Mouse (Mus musculus): ENCODE data around the gene Dolpp1.
A peak's percentile ranks its signal among the peaks of the same experiment; 100 is the strongest.

The Dolpp1 gene

DNA sequence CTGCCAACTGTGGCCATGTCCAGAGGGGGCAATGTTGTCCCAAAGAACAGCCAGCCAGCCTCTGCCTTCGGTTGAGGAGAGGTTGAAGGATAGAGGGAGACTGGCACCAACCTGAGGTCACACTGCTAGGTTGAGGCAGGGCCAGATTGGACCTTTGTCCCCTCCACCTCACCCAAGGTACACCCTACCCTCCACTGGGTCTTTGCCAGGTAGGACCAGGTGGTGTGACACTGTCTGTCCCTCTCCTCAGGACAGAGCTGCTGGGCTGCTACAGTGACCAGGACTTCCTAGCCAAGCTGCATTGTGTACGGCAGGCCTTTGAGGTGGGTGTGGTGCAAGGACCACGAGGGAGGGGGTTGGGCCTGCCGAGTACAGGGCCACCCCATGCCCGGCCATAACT lies 14.3 kb upstream of the Dolpp1 start:
- no peak for DNase-seq (ENCODE audit: low spot score in 2 of 2)

DNA sequence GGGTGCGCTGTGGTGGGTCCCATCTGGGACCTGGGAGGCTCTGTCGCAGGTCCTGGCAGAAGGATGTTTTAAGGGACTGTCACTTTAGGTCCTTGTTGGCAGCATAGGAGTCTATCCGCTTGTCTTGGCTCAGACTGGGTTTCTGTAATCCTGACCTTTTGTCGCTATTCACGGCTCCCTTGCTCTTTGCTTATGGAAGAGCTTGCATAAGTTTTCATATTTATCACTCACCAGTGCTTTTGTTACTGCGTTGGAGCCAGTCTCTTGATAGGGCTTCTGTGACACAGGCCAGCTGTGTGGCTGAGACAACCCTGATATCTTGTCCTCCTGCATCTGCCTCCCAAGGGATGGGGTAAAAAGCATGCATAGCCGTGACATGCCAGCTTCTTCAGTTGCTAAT lies 12.7 kb upstream of the Dolpp1 start:
- no peak for DNase-seq (ENCODE audit: low spot score in 2 of 2)

DNA sequence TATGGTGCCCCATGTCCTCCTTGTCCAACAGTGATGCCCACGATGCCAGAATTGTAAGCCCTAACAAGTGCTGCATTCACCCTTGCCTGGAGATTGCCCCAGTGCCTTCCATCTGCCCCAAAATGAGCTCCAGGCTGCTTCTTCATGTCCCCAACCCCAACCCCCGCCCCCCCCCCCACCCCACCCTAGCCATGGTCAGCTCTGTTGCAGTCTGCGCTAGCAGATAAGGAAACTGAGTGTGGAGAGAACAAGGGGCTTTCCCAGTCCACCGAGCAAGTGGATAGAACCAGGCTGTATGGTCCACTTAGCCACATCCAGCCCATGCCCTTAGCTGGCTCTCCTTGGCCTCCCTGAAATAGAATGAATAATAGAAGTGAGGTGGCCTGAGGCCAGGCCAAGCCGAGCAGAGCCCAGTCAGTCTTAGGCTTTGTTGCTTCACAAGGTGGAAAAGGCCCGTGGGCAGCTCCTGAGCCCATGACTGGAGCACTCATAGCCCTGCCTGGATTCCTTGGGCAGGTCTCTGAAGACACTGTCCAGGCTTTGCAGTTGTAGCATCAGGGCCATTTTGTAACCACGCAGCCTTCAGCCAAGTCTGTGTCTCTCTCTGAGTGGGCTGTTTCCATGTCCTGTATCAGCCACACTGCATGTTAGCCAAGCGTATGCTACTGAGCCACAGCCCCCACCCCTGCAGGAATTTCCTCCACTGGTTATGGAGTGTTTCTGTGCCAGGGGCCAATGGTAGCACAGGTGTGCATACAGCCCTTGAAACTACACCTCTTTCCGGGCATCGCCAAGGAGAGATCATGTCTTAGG lies 11.3 kb upstream of the Dolpp1 start:
- DNase-seq (ENCODE audit: low spot score in 2 of 2), result no peak

DNA sequence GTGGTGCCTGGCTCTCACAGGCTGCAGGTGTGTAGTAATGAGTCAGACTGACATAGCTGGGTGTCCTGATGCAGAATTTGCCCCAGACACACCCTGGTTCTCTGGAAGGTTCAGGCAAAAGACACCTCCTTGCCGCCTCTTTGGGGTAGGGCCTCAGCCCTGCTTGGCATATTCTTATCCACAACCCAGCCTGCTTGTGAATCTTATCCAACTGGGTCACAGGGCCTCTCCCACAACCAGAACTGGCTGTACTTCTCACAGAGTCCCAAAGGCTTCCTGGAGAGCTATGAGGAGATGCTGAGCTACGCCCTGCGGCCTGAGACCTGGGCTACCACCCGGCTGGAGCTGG lies 10.7 kb upstream of the Dolpp1 start:
- no peak for DNase-seq (ENCODE audit: low spot score in 2 of 2)

DNA sequence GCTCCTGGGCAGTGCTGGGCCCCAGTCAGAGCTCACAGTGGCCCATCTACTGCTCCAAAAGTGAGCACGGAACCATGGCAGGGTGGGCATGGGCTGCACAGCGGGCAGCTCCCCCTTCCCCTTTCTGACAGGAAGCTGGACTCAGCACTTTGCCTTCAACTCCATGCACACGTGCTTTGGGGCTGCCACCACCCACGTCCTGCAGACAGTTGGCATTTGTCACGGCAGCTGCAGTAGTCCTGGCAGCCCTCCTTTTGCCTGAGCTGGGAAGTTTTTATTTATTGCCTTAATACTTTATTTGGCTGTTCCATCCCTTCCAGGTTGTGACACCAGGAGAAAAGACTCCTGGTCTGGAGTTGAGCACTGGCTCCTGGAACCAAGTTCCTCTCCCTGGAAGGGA lies 7.2 kb upstream of the Dolpp1 start:
- DNase-seq (ENCODE audit: low spot score in 2 of 2), result no peak

DNA sequence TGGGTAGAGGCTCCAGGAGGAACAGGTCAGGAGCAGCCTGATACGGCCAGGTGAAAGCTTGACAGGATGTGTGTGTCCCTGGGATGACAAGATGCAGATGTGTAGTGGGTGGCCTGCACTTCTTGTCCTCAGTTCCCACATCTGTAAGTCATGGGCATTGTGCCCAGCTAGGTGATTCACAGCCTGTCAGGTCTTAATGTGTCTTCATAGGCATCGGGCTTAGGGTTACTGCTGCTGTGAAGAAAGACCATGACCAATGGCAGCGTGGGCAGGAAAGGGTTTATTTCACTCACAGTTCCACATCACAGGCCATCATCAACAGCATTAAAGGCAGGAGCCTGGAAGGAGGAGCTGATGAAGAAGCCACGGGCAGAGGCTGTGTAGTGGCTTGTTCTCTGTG lies 6.5 kb upstream of the Dolpp1 start:
- DNase-seq (ENCODE audit: low spot score in 2 of 2), result no peak

DNA sequence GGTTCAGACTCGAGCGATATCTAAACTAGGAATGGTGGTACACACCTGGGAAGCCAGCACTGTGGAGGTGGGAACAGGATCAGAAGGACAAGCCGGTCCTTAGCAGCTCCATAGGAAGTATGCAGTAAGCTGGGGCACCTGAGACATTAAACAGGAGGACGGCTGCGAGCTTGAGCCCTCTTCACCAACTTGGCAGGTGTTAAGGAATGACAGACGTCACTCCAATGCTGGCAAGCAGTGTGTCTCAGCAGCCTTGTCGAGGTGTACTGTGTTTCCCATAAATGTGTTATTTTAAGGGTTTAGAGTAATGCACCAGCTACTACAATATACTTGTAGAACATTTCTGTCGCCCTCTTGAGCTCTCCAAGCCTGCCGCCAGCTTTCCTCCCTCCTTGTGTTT lies 5.1 kb upstream of the Dolpp1 start:
- no peak for DNase-seq (ENCODE audit: low spot score in 2 of 2)

DNA sequence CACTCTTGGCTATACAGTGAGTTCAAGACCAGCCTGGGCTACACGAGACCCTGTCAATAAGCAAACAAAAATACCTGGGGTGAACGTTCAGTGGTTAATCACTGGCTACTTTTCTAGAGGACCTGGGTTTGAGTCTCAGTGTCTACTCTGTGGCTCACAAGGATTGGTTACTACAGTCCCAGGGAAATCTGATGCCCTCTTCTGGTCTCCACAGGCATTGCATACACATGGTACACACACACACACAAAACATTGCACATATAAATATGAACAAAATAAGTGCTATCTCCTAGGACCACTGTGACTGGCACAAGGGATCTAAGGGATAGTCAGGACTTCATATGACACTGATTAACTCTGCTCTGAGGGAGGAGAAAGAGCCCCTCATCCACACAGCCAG lies 3.1 kb upstream of the Dolpp1 start:
- DNase-seq (ENCODE audit: low spot score in 2 of 2), result no peak

DNA sequence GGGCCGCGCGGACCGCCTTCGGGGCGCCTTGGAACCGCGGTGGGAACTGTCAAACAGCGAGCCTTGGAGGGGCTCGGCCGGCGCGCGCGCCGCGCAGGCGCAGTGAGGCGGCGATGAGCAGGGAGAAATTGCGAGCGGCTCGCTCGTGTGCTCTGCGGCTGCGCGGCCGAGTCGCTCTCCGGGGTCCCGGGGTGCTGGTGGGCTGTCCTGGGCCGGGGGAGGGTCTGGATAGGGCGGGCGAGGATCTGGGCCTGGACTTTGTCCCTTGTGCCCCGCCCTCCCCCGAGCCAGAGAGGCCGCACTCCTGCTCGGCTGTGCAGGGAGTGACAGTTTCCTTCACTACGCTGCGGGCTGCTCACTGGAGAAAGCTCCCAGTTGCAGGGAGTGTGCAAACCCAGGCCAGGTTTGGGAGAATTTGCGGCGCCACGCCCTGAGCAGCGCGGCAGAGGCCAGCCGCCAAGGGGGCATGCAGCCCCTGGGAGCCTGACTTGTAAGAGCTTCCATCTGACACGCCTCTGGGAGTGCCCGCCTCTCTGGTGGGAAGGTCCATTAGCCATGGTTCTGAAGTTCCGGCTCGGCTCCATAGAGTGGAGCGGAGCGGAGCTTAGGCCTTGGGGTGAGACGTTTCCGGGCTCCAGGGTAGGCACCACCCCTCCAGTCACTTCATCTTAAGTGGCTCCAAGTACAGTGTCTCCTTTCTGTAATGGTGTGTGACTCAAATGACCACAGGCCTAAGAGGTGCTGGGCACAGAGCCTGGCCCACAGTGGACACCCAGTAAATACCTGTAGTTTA lies 719 bp downstream of the Dolpp1 start:
- DNase-seq (ENCODE audit: low spot score in 2 of 2), result peak in 1 of 2 experiments; percentile 64

DNA sequence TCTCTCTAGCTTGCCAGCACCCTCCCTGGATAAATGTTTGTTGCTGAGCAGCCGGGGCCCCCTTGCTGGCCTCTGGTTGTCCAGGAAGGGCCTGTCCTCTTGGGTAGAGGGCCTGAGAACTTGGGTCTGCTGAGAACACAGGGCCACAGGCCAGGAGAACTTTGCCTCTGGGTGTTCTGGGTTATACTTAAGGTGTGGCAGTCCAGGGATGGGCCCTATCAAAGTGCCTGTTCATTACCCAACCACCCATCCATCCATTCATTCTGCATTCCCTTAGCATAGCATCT lies 1.3 kb downstream of the Dolpp1 start:
- no peak for DNase-seq (ENCODE audit: low spot score in 2 of 2)

DNA sequence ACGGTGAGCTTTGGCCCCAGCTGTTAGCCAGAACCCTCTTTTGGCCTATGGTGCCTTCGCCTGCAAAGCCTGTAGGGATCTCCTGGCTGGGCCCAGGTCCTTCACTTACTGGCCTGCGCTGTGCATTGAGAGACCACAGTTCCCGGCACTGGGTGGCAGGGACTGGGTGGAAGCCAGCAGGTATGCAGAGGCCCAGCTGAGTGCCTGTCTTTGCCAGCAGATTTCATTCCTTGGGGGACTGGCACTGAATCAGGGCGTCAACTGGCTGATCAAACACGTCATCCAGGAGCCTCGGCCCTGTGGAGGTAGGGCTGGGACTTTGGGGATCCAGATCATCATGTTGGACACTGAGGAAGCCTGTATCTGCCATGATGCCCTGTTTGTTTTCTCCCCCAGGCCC lies 3.7 kb downstream of the Dolpp1 start:
- no peak for DNase-seq (ENCODE audit: low spot score in 2 of 2)

DNA sequence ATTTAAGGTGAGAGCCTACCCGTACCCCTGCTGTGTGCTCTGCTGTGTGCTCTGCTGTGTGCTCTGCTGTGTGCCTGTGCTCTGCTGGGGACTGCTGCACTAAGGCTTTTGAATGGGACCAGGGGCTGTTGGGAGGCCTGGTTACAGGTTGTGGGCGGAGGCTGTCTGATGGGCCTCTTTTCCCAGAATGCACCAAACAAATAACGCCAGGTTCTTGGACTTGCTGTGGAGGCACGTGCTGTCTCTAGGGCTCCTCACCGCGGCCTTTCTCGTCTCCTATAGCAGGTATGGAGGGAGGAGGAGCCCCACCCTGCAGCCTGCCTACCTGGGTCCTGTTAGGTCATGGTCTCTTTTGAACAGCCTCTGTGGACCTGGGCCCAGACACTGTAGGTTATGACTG lies 4.2 kb downstream of the Dolpp1 start:
- DNase-seq (ENCODE audit: low spot score in 2 of 2), result no peak

DNA sequence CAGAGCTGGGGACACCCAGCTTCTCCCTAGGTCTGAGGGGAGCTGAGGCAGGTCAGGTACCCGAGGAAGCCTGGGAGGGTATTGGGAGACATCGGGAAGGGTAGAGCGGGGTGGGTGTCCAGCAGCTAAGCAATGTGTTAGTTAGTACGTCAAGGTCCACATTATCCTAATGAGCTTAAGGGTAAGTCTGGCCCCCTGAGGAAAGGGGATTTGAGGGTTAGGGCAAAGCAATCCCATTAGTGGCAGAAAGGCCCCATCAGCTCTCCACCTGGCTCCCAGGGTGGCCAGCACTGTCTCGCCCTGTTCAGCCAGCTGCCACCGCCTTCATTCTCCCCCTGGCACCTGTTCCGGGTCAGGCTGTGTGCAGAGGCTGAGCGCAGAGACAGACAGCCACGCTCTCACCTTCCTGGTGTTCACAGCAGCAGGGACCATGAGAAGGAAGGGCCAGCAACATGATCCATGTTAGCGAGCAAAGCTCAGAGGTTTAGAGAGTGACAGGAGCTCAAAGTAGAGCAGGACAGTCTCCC lies 6.0 kb downstream of the Dolpp1 start:
- DNase-seq (ENCODE audit: low spot score in 2 of 2), result no peak

DNA sequence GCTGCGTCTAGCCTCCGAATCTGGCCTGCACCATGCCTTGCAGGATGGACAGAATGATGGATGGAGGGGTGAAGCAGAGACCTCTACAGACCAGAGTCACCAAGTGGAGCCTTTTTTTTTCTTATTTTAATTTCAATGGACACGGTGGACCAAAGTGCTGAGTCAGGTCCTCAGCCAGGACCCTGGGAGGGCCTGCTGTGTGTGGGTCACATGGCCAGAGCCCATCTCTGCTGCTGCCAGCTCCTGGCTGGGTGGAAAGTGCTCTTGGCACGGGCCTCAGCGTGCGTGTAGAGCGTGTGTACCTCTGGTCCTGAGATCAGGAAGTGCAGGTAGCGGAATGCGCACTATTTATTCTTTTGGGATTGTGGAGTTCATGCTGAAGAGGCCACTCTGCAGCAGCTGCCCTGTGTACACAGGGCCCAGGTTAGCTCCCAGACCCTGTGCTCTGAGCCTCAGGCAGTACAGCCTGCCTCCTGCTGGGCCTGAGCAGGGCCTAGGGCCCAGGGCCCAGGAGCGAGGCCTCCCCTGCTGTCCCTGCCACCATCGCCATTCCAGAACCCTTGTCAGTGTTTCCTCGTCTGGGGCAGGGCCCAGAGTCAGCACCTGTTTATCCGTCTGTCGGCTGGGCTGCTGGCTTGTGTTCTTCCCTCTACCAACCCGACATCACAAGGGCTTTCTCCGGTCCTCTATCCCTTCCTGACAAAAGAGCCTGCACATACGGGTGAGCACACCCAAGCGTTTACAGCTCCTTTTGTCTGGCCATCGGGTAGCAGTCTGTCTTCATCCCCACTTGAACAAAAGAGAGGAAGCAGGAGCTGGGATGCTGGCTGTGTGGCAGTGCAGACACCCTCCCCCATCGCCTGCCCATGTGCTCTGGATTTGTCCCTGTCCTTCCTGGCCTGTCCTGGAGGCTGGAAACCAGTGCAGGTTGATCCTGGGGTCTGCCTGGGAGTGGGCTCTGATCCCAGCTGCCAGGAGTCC lies 7.4 kb downstream of the Dolpp1 start:
- no peak for DNase-seq (ENCODE audit: low spot score in 2 of 2)

DNA sequence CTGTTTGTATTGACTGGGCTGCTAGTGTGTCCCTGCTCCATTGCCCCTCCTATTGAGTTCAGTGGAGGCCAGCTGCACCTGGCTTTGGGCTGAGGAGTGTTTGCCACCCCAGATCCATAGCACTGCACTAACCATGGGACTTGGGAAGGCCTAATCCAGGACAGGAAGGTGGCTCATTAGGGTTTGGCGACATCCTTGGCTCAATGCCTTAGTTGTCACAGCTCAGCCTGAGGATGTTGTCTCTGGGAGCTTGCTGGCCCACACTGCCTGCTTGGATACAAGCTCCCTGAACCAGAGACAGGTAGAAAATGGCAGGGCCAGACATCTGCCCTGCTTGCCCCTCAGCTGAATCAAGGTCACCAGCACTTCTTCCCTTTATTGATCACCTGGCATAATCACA lies 9.5 kb downstream of the Dolpp1 start:
- DNase-seq (ENCODE audit: low spot score in 2 of 2), result no peak

DNA sequence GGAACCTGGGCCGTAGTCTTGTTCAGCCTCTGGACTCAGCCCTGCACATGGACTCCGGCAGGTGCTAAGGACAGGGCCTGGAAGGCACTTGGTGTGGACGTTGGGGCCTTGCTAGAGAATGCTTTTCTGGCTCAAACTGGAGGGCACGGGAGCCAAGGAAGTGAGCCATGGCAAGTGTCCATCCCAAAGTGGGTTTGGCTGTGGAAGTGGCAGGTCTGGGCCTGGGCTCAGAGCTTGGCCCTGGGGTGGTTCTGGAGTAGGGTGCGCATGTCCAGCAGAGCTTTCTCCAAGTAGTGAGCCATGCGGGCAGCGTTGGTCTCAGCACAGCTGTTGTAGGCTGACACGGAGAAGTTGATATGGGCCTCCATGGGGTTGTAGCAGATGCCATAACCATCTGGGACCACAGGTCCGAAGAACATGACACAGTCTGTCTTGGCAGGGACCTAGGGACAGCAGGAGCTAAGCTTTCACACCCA lies 10.3 kb downstream of the Dolpp1 start:
- DNase-seq (ENCODE audit: low spot score in 2 of 2), result no peak

DNA sequence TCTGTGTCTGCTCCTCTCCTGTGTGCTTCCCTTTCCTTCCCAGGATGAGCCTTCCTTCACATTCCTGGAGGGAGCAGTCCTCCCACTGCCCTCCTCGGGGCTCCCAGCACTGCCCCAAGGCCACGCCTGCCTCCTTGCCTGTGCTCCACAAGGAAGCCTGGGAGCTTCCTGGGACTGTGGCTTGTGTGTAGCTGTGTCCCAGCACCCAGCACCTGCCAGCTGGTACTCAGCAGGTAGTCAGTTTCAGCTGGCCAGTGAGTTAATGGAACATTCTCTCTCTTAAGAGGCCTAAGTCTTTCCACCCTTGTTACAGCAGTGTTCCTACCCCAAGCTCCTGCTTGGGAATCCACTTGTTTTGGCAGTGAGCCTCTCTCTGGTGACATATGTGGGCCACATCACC lies 10.8 kb downstream of the Dolpp1 start:
- no peak for DNase-seq (ENCODE audit: low spot score in 2 of 2)

DNA sequence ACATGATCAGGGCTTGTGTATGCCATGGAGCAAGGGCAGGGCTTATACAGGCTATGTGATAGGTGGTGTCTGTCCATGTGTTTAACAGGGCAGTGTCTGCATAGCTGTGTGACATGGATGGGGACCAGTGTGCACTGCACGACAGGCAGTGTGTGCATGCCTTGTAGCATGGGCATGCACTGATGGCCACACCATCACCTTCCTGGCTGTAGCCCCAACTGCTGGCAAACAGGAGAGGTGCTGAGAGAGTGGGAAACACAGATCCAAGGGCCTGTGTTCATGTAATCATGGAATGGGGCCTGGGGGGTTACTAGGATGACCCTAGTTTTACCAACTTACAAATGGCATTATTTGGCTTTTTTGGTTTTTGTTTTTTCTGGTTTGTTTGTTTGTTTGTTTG lies 11.8 kb downstream of the Dolpp1 start:
- no peak for DNase-seq (ENCODE audit: low spot score in 2 of 2)

DNA sequence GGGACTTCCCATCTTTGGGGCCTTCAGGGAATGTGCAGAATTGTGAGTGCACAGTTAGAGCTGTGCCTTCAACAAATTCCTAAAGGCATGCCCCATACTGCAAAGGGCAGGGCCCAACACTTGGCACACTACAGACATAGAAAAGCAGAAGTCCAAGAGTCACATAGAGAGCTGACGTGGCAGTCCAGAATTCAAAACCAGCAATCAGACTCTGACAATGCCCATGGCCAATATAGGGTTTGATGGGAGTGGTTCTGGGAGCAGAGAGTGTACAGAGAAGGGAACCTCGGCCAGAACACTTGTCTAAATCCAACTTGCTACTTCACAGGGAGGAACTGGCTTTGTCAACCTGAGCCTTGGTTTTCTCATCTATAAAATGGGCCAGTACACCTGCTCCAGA lies 15.2 kb downstream of the Dolpp1 start:
- DNase-seq (ENCODE audit: low spot score in 2 of 2), result no peak

DNA sequence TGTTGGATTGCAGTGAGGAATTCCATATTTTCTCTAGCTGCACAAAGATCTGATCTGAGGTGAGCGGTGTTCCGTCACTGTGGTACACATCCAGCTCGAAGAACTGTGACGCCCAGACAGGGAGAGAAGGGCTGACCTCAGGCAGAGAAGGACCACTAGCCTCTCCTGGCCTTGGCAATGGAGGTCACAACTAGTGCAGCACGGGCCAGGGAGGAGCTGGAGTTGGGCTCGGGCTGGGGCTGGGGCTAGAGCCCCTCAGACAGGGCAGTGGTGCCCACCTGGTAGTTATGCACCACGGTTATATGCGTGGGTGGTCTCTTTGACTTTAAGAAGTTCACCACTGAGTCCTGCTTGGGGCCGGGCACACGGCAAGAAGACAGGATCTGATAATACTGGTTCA lies 15.7 kb downstream of the Dolpp1 start:
- no peak for DNase-seq (ENCODE audit: low spot score in 2 of 2)

DNA sequence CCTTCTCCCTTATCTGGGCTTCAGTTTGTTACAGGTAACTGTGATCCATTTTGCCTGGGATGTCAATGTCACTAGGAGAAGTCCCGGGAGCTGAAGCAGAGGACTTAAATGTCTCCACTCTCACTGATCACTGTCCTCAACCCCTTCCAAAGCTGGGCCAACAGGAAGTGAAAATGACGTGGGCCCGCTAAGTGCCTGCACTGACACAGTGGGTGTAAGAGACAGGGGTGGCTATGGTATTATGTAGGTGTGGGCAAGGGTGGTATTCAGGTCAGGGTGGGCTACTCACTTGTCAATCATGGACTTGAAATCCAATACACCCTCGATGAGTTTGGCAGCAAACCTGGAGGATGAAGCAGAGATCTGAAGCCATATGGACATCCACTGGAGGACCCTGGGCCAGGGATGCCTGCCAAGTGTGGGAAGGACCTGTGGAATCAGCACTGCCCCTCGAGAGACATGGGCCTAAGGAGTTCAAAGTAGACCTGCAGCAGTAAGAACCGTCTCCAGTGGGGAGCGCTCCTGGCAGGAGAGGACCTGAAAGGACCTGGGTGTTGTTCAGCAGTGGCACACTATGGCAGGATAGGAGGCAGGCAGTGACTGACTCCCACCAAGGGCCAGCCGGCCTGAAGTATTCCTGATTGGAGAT lies 16.5 kb downstream of the Dolpp1 start:
- DNase-seq (ENCODE audit: low spot score in 2 of 2), result no peak
